Mouse (Mus musculus) colon, adult 2 months (tissue): Measurements from ENCODE around the gene Olfr248. TPM values are rescaled to one million over a fixed set of nuclear protein-coding genes. Genes with fewer than 3 reads are reported as not detected.

Source experiments
- polyA plus RNA-seq: library from polyadenylated mRNA; depleted of rRNA; stranded (reverse); fragments of >200 nt; gene quantifications from 2 replicates; pipeline ENCODE4 v1.2.3, GENCODE M21; 2012; rRNA removed

The Olfr248 gene
- not detected in 2 replicates for polyA plus RNA-seq

DNA sequence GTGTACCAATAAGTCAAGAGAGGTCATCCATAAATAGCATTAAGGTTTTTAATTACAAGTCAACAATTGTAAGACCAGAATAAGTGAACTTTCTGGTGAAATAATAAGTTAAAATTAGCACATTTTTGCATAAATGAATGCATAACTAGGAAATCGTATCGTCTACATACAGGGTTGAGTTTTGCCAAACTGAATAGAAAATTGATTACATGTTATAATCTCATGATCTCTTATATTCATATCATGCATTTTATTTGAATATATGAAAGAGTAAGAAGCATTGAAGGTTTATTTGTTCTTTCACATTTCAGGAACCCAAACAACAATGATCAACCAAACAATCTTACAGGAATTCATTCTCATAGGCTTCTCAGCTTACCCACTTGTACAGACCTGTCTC lies at the start of gene Olfr248:
Gene Olfr248, plus strand, starts transcription at position 301 of the 400 bp plus-strand sequence.

GRCm38 (mm10) chr1:174364882-174365451 lies 25.9 kb upstream of the Olfr248 start, which contains the start of gene Olfr417:
TSS of gene Olfr417 (plus strand) at chr1:174365122.

DNA sequence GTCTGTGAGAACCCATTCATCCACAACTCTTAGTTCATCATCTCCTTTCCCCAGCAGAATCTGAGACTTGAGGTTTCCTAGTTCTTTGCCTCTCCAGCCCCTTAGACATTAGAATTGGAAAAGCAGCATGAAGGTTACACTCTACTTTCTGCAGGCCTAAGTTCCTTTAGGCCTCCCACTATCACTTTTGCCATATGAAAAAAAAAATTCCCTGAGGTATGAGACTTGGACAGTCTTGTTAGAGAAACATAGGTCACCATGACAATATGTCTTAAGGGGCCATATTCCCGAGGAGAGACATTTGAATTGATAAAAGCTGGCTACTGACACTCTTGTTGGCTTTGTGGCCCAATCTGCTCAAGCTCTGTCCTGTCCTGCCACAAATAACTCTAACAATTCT lies 32.9 kb downstream of the Olfr248 start, which contains the start of gene Olfr414:
Gene Olfr414, plus strand, starts transcription at position 301 of the 400 bp plus-strand sequence.

Other genes starting within 250 kb of the Olfr248 start
- gene Olfr420, start 235.4 kb upstream of the Olfr248 start, polyA plus RNA-seq: not detected in 2 replicates
- gene Spta1, start 218.3 kb upstream of the Olfr248 start, polyA plus RNA-seq: 0.01 TPM in 1 of 2 replicates, not detected in the other
- gene Olfr419, start 139.0 kb upstream of the Olfr248 start, polyA plus RNA-seq: not detected in 2 replicates
- gene Mptx1, start 60.5 kb upstream of the Olfr248 start, polyA plus RNA-seq: 65.3 and 144 TPM in 2 replicates
- gene Olfr417, start 25.9 kb upstream of the Olfr248 start, polyA plus RNA-seq: not detected in 2 replicates
- not detected in 2 replicates for gene Olfr414, start 33.0 kb downstream of the Olfr248 start, polyA plus RNA-seq
- not detected in 2 replicates for gene Olfr220, start 51.0 kb downstream of the Olfr248 start, polyA plus RNA-seq
- gene Fmn2, start 110.8 kb downstream of the Olfr248 start, polyA plus RNA-seq: 0.17 and 0.23 TPM in 2 replicates